Mouse (Mus musculus) liver, postnatal 0 days (tissue): ENCODE measurements at regions not wholly inside any gene's neighbourhood (a gene's known extent, or its start where the extent isn't known, plus 50 kb on each side); places are given as distances from the start of the nearest gene placed in this dataset.

ENCODE experiments used
- CTCF ChIP-seq: sonication (generic); IDR thresholded peaks from 2 replicates; pipeline ENCODE4 v1.5.1; 2016; ENCODE audit warnings: antibody characterized with exemption, low read depth
- EP300 ChIP-seq: IDR thresholded peaks from 2 replicates; pipeline ENCODE4 v1.6.1; 2016; ENCODE audit warnings: antibody characterized with exemption, low read depth, mild to moderate bottlenecking

- TF ChIP-seq CTCF = no peak
- no peak for TF ChIP-seq EP300
Observed at GRCm38 (mm10) chr8:89383781-89384180, 339.8 kb upstream of the Sall1 start.
